Mouse (Mus musculus) embryonic facial prominence, embryonic 13.5 days (tissue): Measurements from ENCODE around the gene Hdac9. TPM values are rescaled to one million over a fixed set of nuclear protein-coding genes. Genes with fewer than 3 reads are reported as not detected.

Experiments
- ATAC-seq: fragments of 200-750 bp; cut with Nextera tagmentation; 2 replicates; pipeline ENCODE4 v1.8.0; 2017; ENCODE audit warnings: low read depth; ENCODE audit not compliant: insufficient number of reproducible peaks, insufficient read depth, low FRiP score, low TSS enrichment
- H3K27ac ChIP-seq: fragments of 300-500 bp; sonication (generic); 2 replicates; pipeline ENCODE4 v1.5.1; 2015; ENCODE audit warnings: moderate library complexity, mild to moderate bottlenecking, inconsistent platforms
- H3K27me3 ChIP-seq: fragments of 300-500 bp; sonication (generic); 2 replicates; pipeline ENCODE4 v1.6.1; 2015; ENCODE audit warnings: mild to moderate bottlenecking, inconsistent platforms
- H3K36me3 ChIP-seq: fragments of 300-500 bp; sonication (generic); 2 replicates; pipeline ENCODE4 v1.6.1; 2015; ENCODE audit warnings: mild to moderate bottlenecking, inconsistent platforms
- H3K4me1 ChIP-seq: fragments of 300-500 bp; sonication (generic); 2 replicates; pipeline ENCODE4 v1.6.1; 2015; ENCODE audit warnings: inconsistent platforms
- H3K4me2 ChIP-seq: fragments of 300-500 bp; sonication (generic); 2 replicates; pipeline ENCODE4 v1.6.1; 2015; ENCODE audit warnings: moderate library complexity, mild to moderate bottlenecking, inconsistent platforms
- H3K4me3 ChIP-seq: fragments of 300-500 bp; sonication (generic); 2 replicates; pipeline ENCODE4 v1.5.1; 2015; ENCODE audit warnings: mild to moderate bottlenecking, inconsistent platforms
- H3K9ac ChIP-seq: fragments of 300-500 bp; sonication (generic); 2 replicates; pipeline ENCODE4 v1.6.1; 2015; ENCODE audit warnings: mild to moderate bottlenecking, inconsistent platforms
- H3K9me3 ChIP-seq: fragments of 300-500 bp; sonication (generic); 2 replicates; pipeline ENCODE4 v1.6.1; 2016; ENCODE audit warnings: inconsistent platforms
- WGBS: fragments of 180-500 bp; shearing (Covaris S2); methylation state at CpG from one replicate; pipeline ENCODE4 v1.1.7; 2015; ENCODE audit warnings: mixed read lengths; 5-methylcytosine and 5-hydroxymethylcytosine counted together
- polyA plus RNA-seq: library from polyadenylated mRNA; unstranded; fragments of >200 nt; fragmentation: Nextera tagmentation; extraction: Ambion mirVana; gene quantifications from 2 replicates; pipeline ENCODE4 v1.2.1, GENCODE M21; 2015

Gene Hdac9
- 7.6 and 8.4 TPM in 2 replicates for polyA plus RNA-seq

DNA sequence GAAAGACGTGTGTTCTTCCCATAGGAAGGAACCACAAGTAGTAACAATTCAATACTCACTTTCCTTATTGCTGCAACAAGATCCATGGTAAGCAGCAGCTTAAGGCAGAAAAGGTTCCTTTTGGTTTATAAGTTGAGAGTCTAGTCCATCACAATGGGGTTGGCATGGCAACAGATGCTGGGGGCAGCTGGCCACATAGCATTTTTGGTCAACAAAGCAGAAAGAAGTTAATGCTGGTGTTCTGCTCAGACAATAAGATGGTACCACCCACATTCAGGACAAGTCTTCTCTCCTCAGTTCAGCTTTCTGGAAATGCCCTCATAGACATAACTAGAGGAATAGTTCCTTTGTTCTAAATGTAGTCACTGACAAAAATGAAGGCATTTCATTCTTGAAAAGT lies at the start of gene Hdac9:
Gene Hdac9, minus strand, starts transcription at position 101 of the 400 bp plus-strand sequence.
- no peaks in the 10 kb centered on the region for H3K9me3 ChIP-seq
- H3K4me1 ChIP-seq: no peaks in the 10 kb centered on the region
- ATAC-seq: no peak
- H3K4me3 ChIP-seq: no peak within 1 kb of the TSS
- H3K27ac ChIP-seq: no peak within 1 kb of the TSS
- H3K4me2 ChIP-seq: no peak within 1 kb of the TSS
- H3K9ac ChIP-seq: no peak within 1 kb of the TSS
- H3K27me3 ChIP-seq: no peaks in the 10 kb centered on the region
- 64% methylated on average over 1 of the region's 1 CpGs for WGBS
- H3K36me3 ChIP-seq: no peaks in the 10 kb centered on the region

DNA sequence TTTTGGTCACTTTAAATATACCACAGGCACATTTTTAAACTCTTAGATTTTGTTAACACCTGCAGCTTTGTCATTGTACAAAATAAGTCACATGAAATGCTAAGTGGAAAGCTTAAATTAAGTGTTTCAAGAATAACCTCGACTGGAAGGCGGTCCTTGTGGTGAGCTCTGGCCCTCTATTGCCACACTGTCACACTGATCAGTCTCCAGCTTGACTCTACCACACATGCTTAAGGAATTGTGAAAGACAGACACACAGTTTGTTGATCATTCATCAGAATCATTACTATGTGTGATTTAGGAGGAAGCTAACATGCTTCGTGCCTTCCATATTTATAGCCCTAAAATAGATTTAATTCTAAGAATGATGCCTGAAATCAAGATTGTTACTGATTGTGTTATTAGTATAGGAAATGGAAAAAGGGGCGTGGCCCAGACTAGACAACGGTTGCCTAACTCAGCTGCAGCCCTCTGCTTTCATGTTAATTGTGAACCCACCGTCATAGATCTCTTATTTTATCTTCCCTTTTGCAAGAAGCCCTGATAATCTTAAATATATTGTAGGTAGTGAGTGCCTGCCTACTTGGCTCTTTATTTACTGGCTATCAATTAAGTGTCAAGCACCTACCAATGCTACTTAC lies 32.3 kb upstream of the Hdac9 start:
- Histone ChIP-seq H3K27ac (no peak overlapping the region), H3K27me3 (no peaks in the 10 kb centered on the region), H3K36me3 (no peaks in the 10 kb centered on the region), H3K4me3 (no peak overlapping the region), H3K9me3 (no peaks in the 10 kb centered on the region), H3K4me1 (no peaks in the 10 kb centered on the region), H3K4me2 (no peak overlapping the region), H3K9ac (no peak overlapping the region)
- ATAC-seq: no peak
- WGBS: 83% methylated on average over 6 of the region's 6 CpGs

DNA sequence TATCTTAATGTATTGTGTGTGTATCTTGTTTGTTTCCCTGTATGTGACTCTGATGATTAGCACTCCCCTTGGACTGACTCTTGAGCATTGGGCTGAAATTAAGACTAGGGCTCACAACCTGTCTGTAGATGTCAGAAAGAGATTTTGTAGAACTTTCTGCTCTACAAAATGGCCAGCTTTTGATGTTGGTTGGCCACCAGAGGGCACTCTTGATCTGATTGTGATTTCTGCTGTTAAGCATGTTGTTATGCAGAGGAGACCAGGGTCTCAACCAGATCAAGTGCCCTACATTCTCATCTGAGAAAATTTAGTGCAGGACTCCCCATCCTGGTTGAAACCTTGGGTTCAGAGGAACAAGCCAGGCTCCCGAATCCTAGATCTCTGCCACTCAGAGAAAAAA lies 21.0 kb upstream of the Hdac9 start:
- Histone ChIP-seq H3K9ac (no peak overlapping the region), H3K27me3 (no peaks in the 10 kb centered on the region), H3K36me3 (no peaks in the 10 kb centered on the region), H3K4me1 (no peaks in the 10 kb centered on the region), H3K4me3 (no peak overlapping the region), H3K27ac (no peak overlapping the region), H3K9me3 (peaks cover 11% of the 10 kb centered on the region; the same call in 1 of the 2 replicates), H3K4me2 (no peak overlapping the region)
- WGBS: 93% methylated on average over 1 of the region's 1 CpGs
- no peak for ATAC-seq

DNA sequence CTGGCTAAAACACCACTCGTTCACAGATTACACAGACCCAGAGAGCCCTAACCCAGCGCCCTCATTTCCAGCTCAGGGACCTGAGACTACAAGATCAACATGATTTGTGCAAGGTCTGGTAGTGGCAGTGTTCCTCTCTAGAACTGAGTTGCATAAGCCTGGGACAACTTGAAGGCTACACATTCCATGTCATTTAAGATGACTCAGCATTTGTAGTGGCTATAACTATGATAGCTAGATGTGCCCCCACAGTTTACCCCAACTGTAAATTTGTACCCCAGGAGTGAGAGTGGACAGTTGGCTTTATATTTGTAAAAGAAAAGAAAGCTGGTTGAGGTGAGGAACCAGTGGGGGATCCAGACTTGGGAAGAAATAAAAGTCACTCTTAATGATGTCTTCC lies 8.9 kb downstream of the Hdac9 start:
- 73% methylated on average over 2 of the region's 2 CpGs for WGBS
- ATAC-seq: no peak

DNA sequence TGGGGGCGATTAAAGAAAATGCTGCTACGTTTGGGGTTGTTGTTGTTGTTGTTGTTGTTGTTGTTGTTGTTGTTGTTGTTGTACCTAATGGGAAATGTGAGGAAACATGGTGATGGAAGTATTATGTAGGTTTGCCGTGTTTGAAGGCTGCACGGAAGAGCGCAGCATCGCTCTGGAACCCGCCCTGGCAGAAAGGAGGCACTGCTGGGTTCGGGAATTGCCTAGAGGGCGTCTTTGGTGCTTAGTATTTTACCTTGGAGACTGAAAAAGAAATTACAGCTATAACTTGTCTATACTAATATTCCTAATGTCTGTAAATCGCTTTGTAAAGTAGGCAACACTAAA lies 9.4 kb downstream of the Hdac9 start:
- Histone ChIP-seq H3K27me3 (peaks cover 17% of the 10 kb centered on the region; the same call in 1 of the 2 replicates), H3K4me3 (peak overlapping the region; percentile 70), H3K36me3 (no peaks in the 10 kb centered on the region), H3K27ac (no peak overlapping the region), H3K9me3 (no peaks in the 10 kb centered on the region), H3K9ac (peak overlapping the region; percentile 72), H3K4me1 (peaks cover 9% of the 10 kb centered on the region), H3K4me2 (peak overlapping the region; percentile 92)
- WGBS: 3% methylated on average over 10 of the region's 10 CpGs
- no peak for ATAC-seq

More for the DNA sequence above, 8.9 kb downstream of the Hdac9 start:
- H3K4me1 ChIP-seq: peaks cover 9% of the 10 kb centered on the region
- H3K27ac ChIP-seq: no peak overlapping the region
- no peak overlapping the region for H3K9ac ChIP-seq
- no peaks in the 10 kb centered on the region for H3K36me3 ChIP-seq
- H3K4me2 ChIP-seq: no peak overlapping the region
- no peak overlapping the region for H3K4me3 ChIP-seq
- peaks cover 17% of the 10 kb centered on the region; the same call in 1 of the 2 replicates for H3K27me3 ChIP-seq
- no peaks in the 10 kb centered on the region for H3K9me3 ChIP-seq

DNA sequence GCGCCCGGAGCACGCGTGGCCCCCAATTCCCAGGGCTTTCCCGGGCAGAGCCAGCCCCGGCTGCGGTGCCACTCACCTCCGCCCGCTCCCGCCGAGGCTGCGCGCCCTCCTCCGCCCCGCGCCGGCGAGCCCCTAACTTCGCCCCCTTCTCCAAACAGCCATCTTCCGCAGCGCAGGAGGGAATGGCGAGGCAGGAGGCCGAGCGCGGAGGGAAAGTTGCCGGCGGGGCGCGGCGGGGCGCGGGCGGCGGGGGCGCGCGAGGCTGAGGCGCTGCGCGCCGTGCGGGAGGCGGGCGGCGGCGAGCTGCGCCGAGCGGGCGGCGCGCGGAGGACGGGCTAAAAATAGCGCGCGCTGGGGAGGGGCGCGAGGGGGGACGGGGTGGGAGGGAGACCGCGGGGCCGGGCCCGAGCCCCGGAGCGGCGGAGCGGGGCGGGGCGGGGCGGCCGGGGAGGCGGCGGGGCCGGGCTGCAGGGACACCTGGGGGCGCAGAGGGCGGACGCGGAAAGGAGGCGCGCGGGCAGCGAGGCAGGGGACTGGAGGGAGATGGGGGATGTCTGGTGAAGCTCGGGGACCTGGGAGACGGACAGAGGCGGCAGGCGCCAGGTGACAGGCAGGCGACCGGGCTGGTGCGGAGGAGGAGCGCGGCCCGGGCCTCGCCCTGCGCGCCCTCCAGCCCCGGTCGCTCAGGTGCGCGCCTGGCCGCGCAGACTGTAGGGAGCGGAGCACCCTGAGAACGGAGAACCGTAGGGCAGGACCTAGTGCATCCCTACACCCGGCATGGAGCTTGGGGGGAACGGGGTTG lies 10.0 kb downstream of the Hdac9 start:
- WGBS: under 1% methylated on average over 69 of the region's 107 CpGs
- peak overlapping the region; percentile 92 for H3K4me2 ChIP-seq
- H3K4me1 ChIP-seq: peaks cover 9% of the 10 kb centered on the region
- H3K9me3 ChIP-seq: no peaks in the 10 kb centered on the region
- no peak overlapping the region for H3K27ac ChIP-seq
- H3K36me3 ChIP-seq: no peaks in the 10 kb centered on the region
- peak overlapping the region; percentile 70 for H3K4me3 ChIP-seq
- H3K27me3 ChIP-seq: peaks cover 17% of the 10 kb centered on the region; the same call in 1 of the 2 replicates
- peak; percentile 86 for ATAC-seq
- H3K9ac ChIP-seq: peak overlapping the region; percentile 72

DNA sequence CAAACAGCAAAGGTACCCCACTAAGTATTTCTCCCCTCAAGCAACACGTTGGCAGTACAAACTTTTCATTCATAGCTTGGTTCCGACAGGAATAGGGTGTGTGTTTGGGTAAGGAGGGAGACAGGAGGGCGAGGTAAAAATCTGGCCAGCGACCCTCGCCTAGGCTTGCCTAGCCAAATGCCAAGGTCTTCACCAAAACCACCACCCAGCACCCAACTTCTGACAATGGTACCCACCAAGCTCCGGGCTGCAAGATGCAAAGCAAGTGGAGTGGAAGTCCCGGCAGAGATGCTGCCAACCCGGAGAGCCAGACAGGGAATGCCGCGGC lies 10.6 kb downstream of the Hdac9 start:
- ATAC-seq: 0 out of 2 replicates have a peak, but pooled peaks have one; percentile 3
- Histone ChIP-seq H3K36me3 (no peaks in the 10 kb centered on the region), H3K4me3 (peak overlapping the region; percentile 70), H3K27me3 (peaks cover 17% of the 10 kb centered on the region; the same call in 1 of the 2 replicates), H3K4me1 (peaks cover 9% of the 10 kb centered on the region), H3K9ac (peak overlapping the region; percentile 72), H3K9me3 (no peaks in the 10 kb centered on the region), H3K4me2 (peak overlapping the region; percentile 92), H3K27ac (no peak overlapping the region)
- WGBS: under 1% methylated on average over 10 of the region's 10 CpGs

DNA sequence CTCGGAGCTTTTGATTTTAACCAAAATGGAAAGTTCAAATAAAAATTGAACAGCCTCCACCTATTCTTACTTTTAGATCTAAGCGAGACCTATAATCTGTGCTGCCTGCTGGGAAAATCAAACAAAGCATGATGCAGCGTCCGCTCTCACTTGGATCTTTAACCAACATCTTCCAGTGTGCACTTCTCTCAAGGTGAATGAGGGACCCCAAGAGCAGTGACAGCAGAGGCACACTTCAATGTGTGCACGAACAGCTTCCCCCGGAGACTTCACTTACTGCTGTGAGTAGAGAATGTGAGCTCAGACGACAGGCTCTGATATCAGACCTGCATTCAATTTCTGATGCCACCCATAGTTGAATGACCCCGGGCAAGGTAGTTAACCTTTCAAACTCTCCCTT lies 16.7 kb downstream of the Hdac9 start:
- H3K4me1 ChIP-seq: 0 out of 2 replicates have a peak, but pooled peaks cover 2% of the 10 kb centered on the region
- no peak overlapping the region for H3K4me2 ChIP-seq
- no peak overlapping the region for H3K4me3 ChIP-seq
- H3K27ac ChIP-seq: no peak overlapping the region
- 67% methylated on average over 8 of the region's 8 CpGs for WGBS
- no peak for ATAC-seq
- H3K9ac ChIP-seq: no peak overlapping the region
- H3K9me3 ChIP-seq: no peaks in the 10 kb centered on the region
- H3K36me3 ChIP-seq: no peaks in the 10 kb centered on the region
- H3K27me3 ChIP-seq: peaks cover 5% of the 10 kb centered on the region; the same call in 1 of the 2 replicates

DNA sequence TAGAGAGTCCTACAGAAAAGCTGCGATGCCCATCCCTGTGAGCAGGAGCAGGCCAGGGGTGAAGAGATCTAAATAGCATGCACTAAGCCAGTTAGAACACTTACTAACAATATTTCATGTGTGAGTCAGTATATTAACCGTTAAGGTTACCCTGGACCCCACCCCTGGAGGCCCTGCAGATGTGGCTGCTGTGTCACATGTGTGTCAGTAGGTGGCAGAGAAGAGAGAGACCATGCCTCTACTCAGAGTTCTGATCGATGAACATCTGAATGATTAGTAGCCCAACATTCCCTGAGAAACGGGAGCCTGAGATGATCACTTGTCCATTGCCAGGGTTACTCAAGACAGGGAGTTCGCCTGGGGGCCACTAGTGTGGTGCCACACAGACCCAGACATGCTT lies 22.0 kb downstream of the Hdac9 start:
- Histone ChIP-seq H3K9me3 (no peaks in the 10 kb centered on the region), H3K4me1 (no peaks in the 10 kb centered on the region), H3K4me3 (no peak overlapping the region), H3K27ac (no peak overlapping the region), H3K27me3 (no peaks in the 10 kb centered on the region), H3K36me3 (no peaks in the 10 kb centered on the region), H3K9ac (no peak overlapping the region), H3K4me2 (no peak overlapping the region)
- no peak for ATAC-seq
- WGBS: 75% methylated on average over 5 of the region's 5 CpGs

DNA sequence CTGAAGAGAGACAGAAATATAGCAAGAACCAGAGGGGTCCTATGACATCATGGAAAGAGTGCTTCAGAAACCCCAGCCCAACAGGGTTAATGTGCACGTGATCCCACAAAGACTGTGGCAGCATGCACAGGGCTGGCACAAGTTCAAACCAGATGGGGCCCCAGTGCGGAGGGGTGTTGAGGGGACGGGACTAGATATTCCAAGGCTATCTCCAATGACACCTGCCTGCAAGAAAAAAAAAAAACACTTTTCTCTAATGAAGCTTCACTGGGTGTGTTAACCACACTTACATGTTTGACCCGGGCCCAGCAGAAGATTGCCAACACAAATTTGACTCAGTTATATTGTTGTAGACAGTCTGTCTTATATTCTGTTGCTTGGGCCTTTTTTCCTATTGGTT lies 28.2 kb downstream of the Hdac9 start:
- Histone ChIP-seq H3K9ac (no peak overlapping the region), H3K27me3 (no peaks in the 10 kb centered on the region), H3K36me3 (no peaks in the 10 kb centered on the region), H3K9me3 (no peaks in the 10 kb centered on the region), H3K27ac (no peak overlapping the region), H3K4me2 (no peak overlapping the region), H3K4me1 (no peaks in the 10 kb centered on the region), H3K4me3 (no peak overlapping the region)
- no peak for ATAC-seq
- WGBS: 77% methylated on average over 4 of the region's 4 CpGs

DNA sequence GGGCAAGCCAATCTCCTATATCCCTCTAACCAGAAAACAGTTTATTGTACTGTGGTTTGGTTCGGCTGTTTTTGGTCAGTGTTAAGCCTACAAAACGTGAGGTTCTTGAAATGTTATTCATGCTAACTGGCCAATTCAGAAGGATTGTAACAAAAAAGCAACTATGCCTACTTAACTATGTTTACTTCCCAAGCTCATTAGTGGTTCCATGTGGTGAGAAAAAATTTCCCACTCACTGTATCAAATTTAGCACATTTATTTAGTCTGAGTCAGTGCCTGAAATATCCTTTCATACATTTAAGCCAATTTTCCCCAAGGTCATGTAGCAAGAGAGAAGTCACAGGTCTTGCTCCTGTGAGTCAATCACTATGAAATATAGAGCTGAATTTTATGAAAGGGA lies 42.0 kb downstream of the Hdac9 start:
- no peak overlapping the region for H3K4me2 ChIP-seq
- no peaks in the 10 kb centered on the region for H3K9me3 ChIP-seq
- H3K27ac ChIP-seq: no peak overlapping the region
- H3K27me3 ChIP-seq: no peaks in the 10 kb centered on the region
- no peaks in the 10 kb centered on the region for H3K36me3 ChIP-seq
- no peak overlapping the region for H3K9ac ChIP-seq
- ATAC-seq: no peak
- 48% methylated on average over 2 of the region's 2 CpGs for WGBS
- H3K4me1 ChIP-seq: no peaks in the 10 kb centered on the region
- no peak overlapping the region for H3K4me3 ChIP-seq

DNA sequence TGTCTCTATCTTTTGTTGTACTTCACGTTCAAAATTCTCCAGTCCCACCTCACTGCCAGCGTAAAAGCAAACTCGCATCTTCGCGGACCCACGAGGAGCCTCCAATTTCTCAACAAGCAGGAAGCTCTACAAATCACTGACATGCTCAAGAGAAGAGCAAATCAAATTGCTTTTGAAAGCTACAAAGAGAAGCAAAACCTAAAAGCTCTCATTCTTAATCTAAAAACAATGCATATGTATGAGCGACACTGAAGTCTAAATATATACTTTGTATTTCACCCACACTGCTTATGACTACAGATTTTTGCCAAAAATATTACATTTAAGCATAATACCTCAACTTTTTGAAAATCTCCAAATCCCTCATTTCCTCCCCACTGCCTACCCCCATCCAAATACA lies 45.9 kb downstream of the Hdac9 start:
- H3K27ac ChIP-seq: no peak overlapping the region
- no peak overlapping the region for H3K4me2 ChIP-seq
- ATAC-seq: no peak
- no peak overlapping the region for H3K9ac ChIP-seq
- H3K36me3 ChIP-seq: no peaks in the 10 kb centered on the region
- no peaks in the 10 kb centered on the region for H3K9me3 ChIP-seq
- H3K4me1 ChIP-seq: no peaks in the 10 kb centered on the region
- H3K4me3 ChIP-seq: no peak overlapping the region
- 70% methylated on average over 7 of the region's 7 CpGs for WGBS
- no peaks in the 10 kb centered on the region for H3K27me3 ChIP-seq
